Mouse (Mus musculus): ENCODE results near the gene Rab9. TPM values are rescaled to one million over a fixed set of nuclear protein-coding genes. Genes with fewer than 3 reads are reported as not detected.

The Rab9 gene
- total RNA-seq, 2 experiments from 2014 or later: 26.9 to 28.1 TPM

DNA sequence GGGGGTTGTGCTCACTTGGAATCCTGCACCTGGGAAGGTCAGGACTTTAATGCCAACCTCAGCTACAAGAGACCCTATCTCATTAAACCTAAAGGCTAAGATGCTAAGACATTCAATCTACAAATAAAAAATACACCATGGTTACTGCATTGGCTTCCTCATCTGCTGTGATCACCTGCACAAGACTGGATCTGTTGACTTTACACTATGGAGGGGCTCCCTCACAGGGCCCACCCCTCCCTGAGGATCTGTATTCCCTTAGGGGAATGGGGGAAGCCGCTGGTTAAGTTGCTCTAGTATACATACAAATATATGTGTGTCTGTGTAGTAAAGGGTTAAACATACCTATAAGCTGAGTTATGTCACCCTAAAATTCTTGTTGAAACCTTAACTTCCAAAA lies 24.1 kb downstream of the Rab9 start:
- no peak for DNase-seq
- intact Hi-C loops (cut with DNase I): no loop called here

DNA sequence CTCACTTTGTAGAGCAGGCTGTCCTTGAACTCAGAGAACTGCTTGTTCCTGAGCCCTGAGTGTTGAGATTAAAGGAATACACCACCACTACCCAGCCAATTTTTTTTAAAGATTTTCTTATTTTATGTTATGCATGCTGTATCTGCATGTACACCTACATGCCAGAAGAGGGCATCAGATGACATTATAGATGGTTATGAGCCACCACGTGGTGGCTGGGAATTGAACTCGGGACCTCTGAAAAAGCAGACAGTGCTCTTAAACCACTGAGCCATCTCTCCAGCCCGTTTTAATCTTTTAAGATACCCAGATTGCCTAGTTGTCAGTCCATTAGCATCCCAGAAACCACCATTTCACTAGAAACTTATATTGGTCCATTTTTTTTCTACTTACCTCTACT lies 25.3 kb downstream of the Rab9 start:
- no peak for DNase-seq

DNA sequence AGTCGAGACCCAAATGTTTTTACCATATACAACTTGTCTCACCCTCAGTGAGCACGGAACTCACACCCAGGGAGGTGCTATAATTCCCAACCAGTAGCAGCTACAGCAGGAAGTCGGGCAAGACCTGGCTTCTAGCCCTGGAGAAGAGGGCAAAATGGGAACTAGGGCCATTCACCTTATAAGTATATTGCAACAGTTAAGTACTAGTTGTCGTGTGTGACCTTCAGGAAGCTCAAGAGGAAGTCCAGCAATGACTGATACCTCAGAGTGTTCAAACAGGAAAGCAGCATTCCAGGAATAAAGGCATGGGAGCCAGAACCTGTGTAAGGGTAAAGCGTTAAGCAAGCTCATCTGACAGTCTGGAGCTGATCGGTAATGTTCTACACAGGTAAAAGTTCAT lies 26.1 kb downstream of the Rab9 start:
- intact Hi-C loops (cut with DNase I): no loop called here
- DNase-seq: no peak

More for the DNA sequence above, 25.3 kb downstream of the Rab9 start:
- intact Hi-C loops (cut with DNase I): no loop called here

DNA sequence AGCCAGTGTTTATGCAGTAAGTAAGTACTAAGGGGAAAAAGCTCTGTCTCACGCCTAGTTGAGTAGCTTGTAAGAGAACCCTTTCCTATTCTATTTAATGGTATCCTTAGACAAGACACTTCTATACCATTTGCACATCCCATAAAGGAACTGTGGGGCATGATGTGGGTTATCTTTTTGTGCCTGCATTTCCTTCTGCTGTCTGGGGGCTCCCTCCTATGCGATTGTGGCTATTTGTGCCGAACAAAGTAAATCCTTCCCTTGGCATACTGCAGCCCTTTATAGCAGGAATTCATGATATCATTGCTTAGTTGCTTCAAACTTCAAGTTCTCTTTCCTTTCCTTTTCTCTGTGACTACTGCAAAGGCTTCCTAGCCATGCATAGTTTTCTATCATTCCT lies 35.1 kb downstream of the Rab9 start:
- DNase-seq: no peak
- intact Hi-C loops (cut with DNase I): loop anchor here (5.0 to 10.0 kb wide), 2 partner anchors 68 to 790 kb away; no protein-coding TSS in a partner anchor

DNA sequence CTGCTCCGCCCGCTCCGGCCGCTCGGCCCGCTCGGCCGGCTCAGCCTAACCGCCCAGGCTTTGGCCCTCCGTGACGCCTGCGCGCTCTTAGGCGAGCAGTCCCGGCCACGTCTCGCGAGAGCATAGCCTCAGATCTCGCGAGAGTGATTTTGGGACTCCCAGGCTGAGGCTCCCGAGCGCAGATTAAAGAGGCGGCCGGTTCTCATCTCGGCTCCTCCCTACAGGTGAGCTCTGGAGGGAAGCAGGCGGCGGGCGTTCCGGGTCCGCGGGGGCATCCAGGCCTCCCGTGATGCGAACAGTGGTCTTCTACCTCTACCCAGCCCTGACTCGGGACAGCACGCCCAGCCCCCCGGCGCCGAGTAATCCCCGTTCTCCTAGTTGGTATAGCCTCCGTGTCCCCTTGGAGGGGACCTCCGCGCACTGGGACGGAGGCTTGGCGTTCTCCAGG lies 39.0 kb downstream of the Rab9 start, which contains the start of gene Ofd1:
Gene Ofd1 (minus strand): TSS at position 89 of the 448 bp plus-strand sequence.
- DNase-seq: peak; percentile 90 to 93
- intact Hi-C loops (cut with DNase I): loop anchor here (5.0 to 10.0 kb wide), 2 partner anchors 72 to 794 kb away; no protein-coding TSS in a partner anchor

DNA sequence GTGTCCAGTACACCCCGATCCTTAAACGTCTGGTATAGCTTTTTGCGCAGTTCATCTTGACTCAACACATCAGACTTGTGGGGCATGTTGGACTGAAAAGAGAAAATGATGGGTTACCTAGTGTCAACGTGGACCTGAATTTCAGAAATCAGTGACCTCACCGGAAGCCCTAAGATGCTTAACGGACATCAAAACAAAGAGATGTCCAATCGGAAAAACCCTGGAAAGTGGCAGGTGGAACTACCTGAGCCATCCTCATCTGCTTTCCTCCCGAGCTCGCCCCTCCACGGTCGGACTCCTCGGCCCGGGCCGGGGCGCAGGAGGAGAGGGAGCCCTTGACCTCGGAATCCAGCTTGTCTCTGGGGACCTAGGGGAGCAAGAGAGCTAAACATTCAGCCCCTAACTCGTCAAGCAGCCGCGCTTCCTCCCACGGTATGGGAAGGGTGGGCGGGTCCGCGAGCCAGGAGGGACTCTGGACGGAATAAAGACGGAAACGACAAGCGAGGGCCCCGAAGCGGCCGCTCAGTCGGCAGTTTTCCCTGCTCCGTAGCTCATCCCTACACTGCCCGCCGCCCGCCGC lies 39.5 kb downstream of the Rab9 start, which contains the start of gene Trappc2:
Gene Trappc2 (plus strand): TSS at position 539 of the 580 bp plus-strand sequence.
- DNase-seq: no peak
- intact Hi-C loops (cut with DNase I): loop anchor here (5.0 to 10.0 kb wide), 2 partner anchors 72 to 795 kb away; no protein-coding TSS in a partner anchor

DNA sequence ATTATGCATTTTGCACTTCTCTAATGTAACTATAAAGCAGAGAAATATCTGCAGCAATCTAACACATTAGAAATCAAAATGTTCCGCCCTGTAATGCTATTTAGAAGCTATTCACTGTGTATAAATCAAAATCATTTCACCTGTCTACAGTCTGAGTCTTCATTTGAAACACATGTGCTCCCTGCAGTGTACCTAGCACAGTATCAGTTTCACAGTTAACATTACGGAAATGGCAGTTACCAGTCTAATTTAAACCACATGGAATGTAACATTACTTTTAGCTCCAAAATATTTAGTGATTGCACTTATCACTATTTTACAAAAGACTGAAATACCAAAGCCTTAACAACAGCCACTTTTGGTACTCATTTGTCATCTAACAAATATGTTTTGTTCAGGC lies 44.9 kb downstream of the Rab9 start:
- no peak for DNase-seq
- intact Hi-C loops (cut with DNase I): loop anchor here (5.0 kb wide), 1 partner anchor 217 kb away; no protein-coding TSS in a partner anchor

DNA sequence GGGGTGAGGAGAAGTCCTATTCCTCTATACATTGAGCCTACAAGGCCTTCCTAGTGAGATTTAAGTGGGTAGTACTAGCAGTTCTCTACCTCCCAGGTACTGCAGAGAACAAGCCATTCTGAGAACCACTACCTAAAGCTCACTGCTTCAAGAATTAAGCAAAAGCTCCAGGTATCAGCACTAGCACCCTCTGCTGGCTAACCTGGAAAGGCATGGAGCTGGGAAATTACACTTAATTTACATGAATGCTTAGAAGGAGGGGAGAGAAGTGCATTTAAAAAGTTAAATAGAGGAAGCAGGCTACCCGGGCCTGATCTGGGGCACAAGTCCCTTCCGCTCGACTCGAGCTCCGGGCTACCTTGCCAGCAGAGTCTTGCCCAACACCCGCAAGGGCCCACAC lies 63.5 kb downstream of the Rab9 start:
- peak; percentile 18 to 35 for DNase-seq
- intact Hi-C loops (cut with DNase I): loop anchor here (10.0 kb wide), 1 partner anchor 241 kb away; the partner anchor contains the start of gene Gemin8

DNA sequence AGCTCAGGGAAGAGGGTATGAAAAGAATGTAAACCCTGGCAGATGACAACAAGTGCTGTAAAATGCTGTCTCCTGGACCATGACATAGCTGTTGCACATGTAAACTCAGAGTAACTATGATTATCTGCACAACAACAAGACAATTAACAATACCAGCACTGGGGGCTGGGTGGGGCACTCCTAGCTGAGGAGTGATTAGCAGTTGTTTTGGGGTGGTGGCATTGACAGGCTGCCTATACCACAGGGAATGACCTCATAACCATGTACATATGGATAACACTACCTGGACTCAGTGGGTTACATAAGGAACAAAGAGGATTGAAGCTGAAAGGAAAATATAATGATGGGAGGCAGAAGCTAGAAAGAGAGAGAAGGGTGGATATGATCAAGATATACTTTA lies 71.8 kb downstream of the Rab9 start:
- intact Hi-C loops (cut with DNase I): no loop called here

More for the DNA sequence above, 71.8 kb downstream of the Rab9 start:
- no peak for DNase-seq

Other genes starting within 250 kb of the Rab9 start
- 1 to 10 TPM; 8.2 to 9.5 TPM for gene Gpm6b, start 241.0 kb downstream of the Rab9 start, total RNA-seq (2021)
- 10 to 100 TPM; 15.8 to 16.4 TPM for gene Trappc2, start 39.3 kb downstream of the Rab9 start, total RNA-seq (2021)
- 1 to 10 TPM; 5.0 to 5.7 TPM for gene Ofd1, start 39.2 kb downstream of the Rab9 start, total RNA-seq (2021)
- gene Tceanc, start 38.7 kb upstream of the Rab9 start, total RNA-seq (2021): 1 to 10 TPM; 2.7 to 3.5 TPM
- gene Egfl6, start 105.9 kb upstream of the Rab9 start, total RNA-seq (2021): under 1 TPM; 0.79 to 0.82 TPM